Mouse (Mus musculus) gastrocnemius, postnatal 10 days (tissue): ENCODE data around the gene Pik3r4. TPM values are rescaled to one million over a fixed set of nuclear protein-coding genes. Genes with fewer than 3 reads are reported as not detected.
"Not testable (repeated sequence)": the region's sequence is repeated elsewhere in the genome, so short reads cannot be mapped to it uniquely, and the experiment has no call there.

ENCODE experiments used
- DNase-seq: peaks from one replicate; pipeline ENCODE4 v3.0.0; 2021; ENCODE audit warnings: mixed read lengths
- long read RNA-seq, 2 experiments: library from polyadenylated mRNA; stranded (forward); transcript quantifications; one replicate each; pipeline ENCODE4 v2.0.0; 2021
- total RNA-seq, 2 experiments: library from RNA; stranded (reverse); gene quantifications; 2 replicates each; pipeline ENCODE4 v1.2.3; 2021

The Pik3r4 gene
- total RNA-seq: 10 to 100 TPM; 12.3 to 14.6 TPM
- long read RNA-seq, experiment 1, full-length matches to known transcripts: 7 of 13 reads
- long read RNA-seq, experiment 1, partial matches to known transcripts: 2 of 13 reads
- long read RNA-seq, experiment 1, other reads (novel, unspliced or antisense): 4 of 13 reads
- long read RNA-seq, experiment 2, full-length matches to known transcripts: 5 of 9 reads
- long read RNA-seq, experiment 2, partial matches to known transcripts: 1 of 9 reads
- long read RNA-seq, experiment 2, other reads (novel, unspliced or antisense): 3 of 9 reads

GRCm38 (mm10) chr9:105642460-105643371, at the start of gene Pik3r4:
Gene Pik3r4 (plus strand): TSS chr9:105642978.
- DNase-seq: peak; percentile 64

- no peak for DNase-seq
These were observed 43.9 kb upstream of the Pik3r4 start for GRCm38 (mm10) chr9:105598906-105599305.

- DNase-seq: peak; percentile 15
These were observed 30.6 kb upstream of the Pik3r4 start for GRCm38 (mm10) chr9:105611980-105612771.

GRCm38 (mm10) chr9:105612919-105613318, 29.9 kb upstream of the Pik3r4 start:
- DNase-seq: peak; percentile 23

- DNase-seq: no peak
These were observed 26.8 kb upstream of the Pik3r4 start for GRCm38 (mm10) chr9:105615952-105616351.

- DNase-seq: peak; percentile 66
These were observed 25.5 kb upstream of the Pik3r4 start for GRCm38 (mm10) chr9:105617274-105617673.

GRCm38 (mm10) chr9:105633961-105634360, 8.8 kb upstream of the Pik3r4 start:
- no peak for DNase-seq

GRCm38 (mm10) chr9:105641377-105641776, 1.4 kb upstream of the Pik3r4 start:
- DNase-seq: not testable (repeated sequence)

- DNase-seq: no peak
These were observed 13.4 kb downstream of the Pik3r4 start for GRCm38 (mm10) chr9:105656189-105656588.

GRCm38 (mm10) chr9:105658216-105658615, 15.4 kb downstream of the Pik3r4 start:
- no peak for DNase-seq

- no peak for DNase-seq
These were observed 17.1 kb downstream of the Pik3r4 start for GRCm38 (mm10) chr9:105659877-105660276.

GRCm38 (mm10) chr9:105665269-105665668, 22.5 kb downstream of the Pik3r4 start:
- DNase-seq: no peak

- DNase-seq: no peak
These were observed 28.1 kb downstream of the Pik3r4 start for GRCm38 (mm10) chr9:105670916-105671315.

GRCm38 (mm10) chr9:105672032-105672431, 29.3 kb downstream of the Pik3r4 start:
- DNase-seq: no peak

GRCm38 (mm10) chr9:105675941-105676340, 33.2 kb downstream of the Pik3r4 start:
- no peak for DNase-seq

- DNase-seq: no peak
These were observed 38.6 kb downstream of the Pik3r4 start for GRCm38 (mm10) chr9:105681386-105681785.

GRCm38 (mm10) chr9:105684549-105685165, 41.9 kb downstream of the Pik3r4 start:
- DNase-seq: no peak

- no peak for DNase-seq
These were observed 46.7 kb downstream of the Pik3r4 start for GRCm38 (mm10) chr9:105689485-105689884.

- DNase-seq: no peak
These were observed 49.7 kb downstream of the Pik3r4 start for GRCm38 (mm10) chr9:105692472-105692871.

- DNase-seq: no peak
These were observed 50.3 kb downstream of the Pik3r4 start for GRCm38 (mm10) chr9:105693056-105693455.

GRCm38 (mm10) chr9:105693854-105694253, 51.1 kb downstream of the Pik3r4 start:
- peak; percentile 93 for DNase-seq
